Mouse (Mus musculus): Measurements from ENCODE around the gene Map1s.

DNA sequence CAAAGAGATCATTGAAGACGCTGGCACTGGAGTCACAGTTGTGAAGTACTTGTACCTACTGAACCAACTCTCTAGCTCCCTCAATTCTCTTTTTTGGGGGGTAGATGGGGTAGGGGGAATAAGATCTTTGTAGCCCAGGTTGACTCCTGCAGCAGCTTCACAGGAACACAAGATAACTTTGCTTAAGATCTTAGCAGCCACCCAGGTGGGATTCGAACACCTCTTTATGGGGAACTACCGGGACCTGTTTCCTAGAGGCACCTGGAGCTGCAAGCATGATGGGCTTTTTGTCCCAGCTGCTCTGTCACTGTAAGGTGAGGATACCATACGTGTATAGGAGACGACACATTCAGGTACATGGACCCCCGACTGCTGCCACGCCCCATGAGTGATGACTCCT lies 39.2 kb upstream of the Map1s start:
- TF ChIP-seq CTCF (IDR thresholded peaks at IDR 0.05), result no peak
- TF ChIP-seq EP300 (IDR thresholded peaks at IDR 0.05), result no peak
